Mouse (Mus musculus): ENCODE data around the gene Anpep. TPM values are rescaled to one million over a fixed set of nuclear protein-coding genes. Genes with fewer than 3 reads are reported as not detected.

The Anpep gene
- polyA plus RNA-seq, 1 experiment = 145 TPM

- no peak overlapping the region for H3K27ac ChIP-seq (ENCODE audit: insufficient read depth, low read depth, low read length)
- H3K4me3 ChIP-seq (ENCODE audit: insufficient read depth, low read length) = no peak overlapping the region
- peaks cover 9% of the 10 kb centered on the region for H3K4me1 ChIP-seq (ENCODE audit: control insufficient read depth, insufficient read depth, low read length)
- TF ChIP-seq CTCF (IDR thresholded peaks at IDR 0.05; ENCODE audit: low read depth, low read length) (no peak), POLR2A (IDR thresholded peaks at IDR 0.05; ENCODE audit: borderline replicate concordance, low read depth, low read length) (no peak)
Measured at GRCm38 (mm10) chr7:79890436-79891221, 29.8 kb upstream of the Anpep start.

GRCm38 (mm10) chr7:79888603-79889002, 27.7 kb upstream of the Anpep start:
- TF ChIP-seq POLR2A (IDR thresholded peaks at IDR 0.05; ENCODE audit: borderline replicate concordance, low read depth, low read length) (no peak), CTCF (IDR thresholded peaks at IDR 0.05; ENCODE audit: low read depth, low read length) (no peak)
- Histone ChIP-seq H3K4me1 (ENCODE audit: control insufficient read depth, insufficient read depth, low read length) (peaks cover 15% of the 10 kb centered on the region), H3K27ac (ENCODE audit: insufficient read depth, low read depth, low read length) (no peak overlapping the region), H3K4me3 (ENCODE audit: insufficient read depth, low read length) (no peak overlapping the region)

- TF ChIP-seq CTCF (IDR thresholded peaks at IDR 0.05; ENCODE audit: low read depth, low read length) (no peak), POLR2A (IDR thresholded peaks at IDR 0.05; ENCODE audit: borderline replicate concordance, low read depth, low read length) (no peak)
- H3K4me1 ChIP-seq (ENCODE audit: control insufficient read depth, insufficient read depth, low read length) = peaks cover 45% of the 10 kb centered on the region
- H3K4me3 ChIP-seq (ENCODE audit: insufficient read depth, low read length) = no peak overlapping the region
- H3K27ac ChIP-seq (ENCODE audit: insufficient read depth, low read depth, low read length) = peak overlapping the region; percentile 41
Measured at GRCm38 (mm10) chr7:79883613-79884334, 22.9 kb upstream of the Anpep start.

- H3K4me3 ChIP-seq (ENCODE audit: insufficient read depth, low read length) = no peak overlapping the region
- peaks cover 56% of the 10 kb centered on the region for H3K4me1 ChIP-seq (ENCODE audit: control insufficient read depth, insufficient read depth, low read length)
- H3K27ac ChIP-seq (ENCODE audit: insufficient read depth, low read depth, low read length) = no peak overlapping the region
- no peak for TF ChIP-seq POLR2A (IDR thresholded peaks at IDR 0.05; ENCODE audit: borderline replicate concordance, low read depth, low read length)
- no peak for TF ChIP-seq CTCF (IDR thresholded peaks at IDR 0.05; ENCODE audit: low read depth, low read length)
Measured at GRCm38 (mm10) chr7:79881901-79882300, 21.0 kb upstream of the Anpep start.

- Histone ChIP-seq H3K4me1 (ENCODE audit: control insufficient read depth, insufficient read depth, low read length) (peaks cover 49% of the 10 kb centered on the region), H3K27ac (ENCODE audit: insufficient read depth, low read depth, low read length) (no peak overlapping the region), H3K4me3 (ENCODE audit: insufficient read depth, low read length) (no peak overlapping the region)
- TF ChIP-seq POLR2A (IDR thresholded peaks at IDR 0.05; ENCODE audit: borderline replicate concordance, low read depth, low read length) (no peak), CTCF (IDR thresholded peaks at IDR 0.05; ENCODE audit: low read depth, low read length) (no peak)
Measured at GRCm38 (mm10) chr7:79880998-79881397, 20.1 kb upstream of the Anpep start.

- Histone ChIP-seq H3K4me3 (ENCODE audit: insufficient read depth, low read length) (no peak overlapping the region), H3K27ac (ENCODE audit: insufficient read depth, low read depth, low read length) (no peak overlapping the region), H3K4me1 (ENCODE audit: control insufficient read depth, insufficient read depth, low read length) (peaks cover 52% of the 10 kb centered on the region)
- no peak for TF ChIP-seq POLR2A (IDR thresholded peaks at IDR 0.05; ENCODE audit: borderline replicate concordance, low read depth, low read length)
Measured at GRCm38 (mm10) chr7:79880033-79880432, 19.2 kb upstream of the Anpep start.

GRCm38 (mm10) chr7:79878455-79879025, 17.7 kb upstream of the Anpep start:
- TF ChIP-seq POLR2A (IDR thresholded peaks at IDR 0.05; ENCODE audit: borderline replicate concordance, low read depth, low read length) (no peak), CTCF (IDR thresholded peaks at IDR 0.05; ENCODE audit: low read depth, low read length) (no peak)
- Histone ChIP-seq H3K4me3 (ENCODE audit: insufficient read depth, low read length) (no peak overlapping the region), H3K4me1 (ENCODE audit: control insufficient read depth, insufficient read depth, low read length) (peaks cover 51% of the 10 kb centered on the region), H3K27ac (ENCODE audit: insufficient read depth, low read depth, low read length) (no peak overlapping the region)

- Histone ChIP-seq H3K4me3 (ENCODE audit: insufficient read depth, low read length) (no peak overlapping the region), H3K4me1 (ENCODE audit: control insufficient read depth, insufficient read depth, low read length) (peaks cover 31% of the 10 kb centered on the region), H3K27ac (ENCODE audit: insufficient read depth, low read depth, low read length) (no peak overlapping the region)
- TF ChIP-seq POLR2A (IDR thresholded peaks at IDR 0.05; ENCODE audit: borderline replicate concordance, low read depth, low read length) = no peak
- TF ChIP-seq CTCF (IDR thresholded peaks at IDR 0.05; ENCODE audit: low read depth, low read length) = no peak
Measured at GRCm38 (mm10) chr7:79873407-79873806, 12.5 kb upstream of the Anpep start.

- Histone ChIP-seq H3K4me3 (ENCODE audit: insufficient read depth, low read length) (no peak overlapping the region), H3K27ac (ENCODE audit: insufficient read depth, low read depth, low read length) (no peak overlapping the region), H3K4me1 (ENCODE audit: control insufficient read depth, insufficient read depth, low read length) (peaks cover 21% of the 10 kb centered on the region)
- TF ChIP-seq POLR2A (IDR thresholded peaks at IDR 0.05; ENCODE audit: borderline replicate concordance, low read depth, low read length) (no peak), CTCF (IDR thresholded peaks at IDR 0.05; ENCODE audit: low read depth, low read length) (no peak)
Measured at GRCm38 (mm10) chr7:79871797-79872345, 11.0 kb upstream of the Anpep start.

Measured in bone marrow macrophage, adult 2 months (primary cell).